Mouse (Mus musculus) spleen, adult 2 months (tissue): ENCODE results near the gene Agpat4. TPM values are rescaled to one million over a fixed set of nuclear protein-coding genes. Genes with fewer than 3 reads are reported as not detected.

Experiments used
- DNase-seq, 2 experiments: peaks; one replicate each; pipeline versions ENCODE4 v3.0.0 to v3.0.0-alpha.2; 2012 to 2021; ENCODE audit warnings: low spot score in 2 of 2, low read depth in 1 of 2
- H3K27ac ChIP-seq: fragments of 200-500 bp; 2 replicates; pipeline ENCODE4 v1.5.1; 2012; ENCODE audit warnings: low read length, inconsistent platforms; ENCODE audit not compliant: insufficient read depth
- H3K27me3 ChIP-seq: fragments of 200-500 bp; 2 replicates; pipeline ENCODE4 v1.6.1; 2012; ENCODE audit warnings: mild to moderate bottlenecking, moderate library complexity, low read length, inconsistent platforms; ENCODE audit not compliant: control insufficient read depth, insufficient read depth
- H3K36me3 ChIP-seq: fragments of 200-500 bp; 2 replicates; pipeline ENCODE4 v1.6.1; 2012; ENCODE audit warnings: mild to moderate bottlenecking, low read length, inconsistent platforms; ENCODE audit not compliant: control insufficient read depth, insufficient read depth
- H3K4me1 ChIP-seq: fragments of 200-500 bp; 2 replicates; pipeline ENCODE4 v1.6.1; 2011; ENCODE audit warnings: inconsistent platforms; ENCODE audit not compliant: control insufficient read depth, insufficient read depth, insufficient read length
- H3K4me3 ChIP-seq: fragments of 200-500 bp; 2 replicates; pipeline ENCODE4 v1.5.1; 2011; ENCODE audit warnings: mild to moderate bottlenecking, inconsistent platforms; ENCODE audit not compliant: insufficient read depth, insufficient read length; ENCODE audit errors: extremely low read depth
- CTCF ChIP-seq: fragments of 200-500 bp; IDR thresholded peaks from 2 replicates; pipeline ENCODE4 v1.5.1; 2011; ENCODE audit warnings: mild to moderate bottlenecking, inconsistent platforms; ENCODE audit not compliant: insufficient read depth, insufficient read length, insufficient replicate concordance; ENCODE audit errors: extremely low read depth
- POLR2A ChIP-seq: fragments of 200-500 bp; IDR thresholded peaks from 2 replicates; pipeline ENCODE4 v1.6.1; 2011; ENCODE audit warnings: low read depth, low read length, inconsistent platforms
- WGBS: fragments of 180-500 bp; shearing (Covaris S2); methylation state at CpG from one replicate; pipeline ENCODE4 v1.1.7; 2018; 5-methylcytosine and 5-hydroxymethylcytosine counted together
- polyA plus RNA-seq: library from polyadenylated mRNA; depleted of rRNA; stranded (reverse); fragments of >200 nt; gene quantifications from 2 replicates; pipeline ENCODE4 v1.2.3, GENCODE M21; 2012

The Agpat4 gene
- polyA plus RNA-seq, 1 experiment = 14.4 TPM

DNA sequence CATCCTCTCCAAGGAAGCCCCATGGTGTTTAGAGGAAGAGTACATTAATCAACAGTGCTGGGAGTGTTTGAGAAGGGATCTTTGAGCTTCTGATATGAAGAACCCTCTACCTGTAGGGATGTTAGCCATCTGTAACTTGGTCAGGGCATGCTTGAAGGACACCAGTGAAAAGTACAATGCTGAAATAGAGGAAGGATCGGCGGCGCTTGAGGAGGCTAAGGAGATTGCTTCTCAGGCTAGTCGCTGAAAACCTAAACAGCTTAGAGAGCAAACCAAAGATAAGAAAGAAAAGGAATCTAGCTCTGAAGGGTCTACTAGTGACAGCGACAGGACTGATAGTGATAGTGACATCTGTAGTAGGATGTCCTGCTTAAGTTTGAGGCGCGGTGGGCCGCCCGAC is 132.1 kb downstream of the Agpat4 start:
- DNase-seq = no peak
- H3K27ac ChIP-seq = no peak overlapping the region
- peaks cover 35% of the 10 kb centered on the region for H3K36me3 ChIP-seq
- H3K4me3 ChIP-seq = no peak overlapping the region
- TF ChIP-seq POLR2A (no peak), CTCF (no peak)
- H3K27me3 ChIP-seq = no peaks in the 10 kb centered on the region
- H3K4me1 ChIP-seq = no peaks in the 10 kb centered on the region
- WGBS = 94% methylated on average over 9 of the region's 9 CpGs

- Histone ChIP-seq H3K27me3 (no peaks in the 10 kb centered on the region), H3K4me3 (no peak overlapping the region), H3K4me1 (no peaks in the 10 kb centered on the region), H3K27ac (no peak overlapping the region), H3K36me3 (peaks cover 48% of the 10 kb centered on the region)
- DNase-seq = no peak
- 96% methylated on average over 11 of the region's 11 CpGs for WGBS
- TF ChIP-seq CTCF (no peak), POLR2A (no peak)
These were observed 137.6 kb downstream of the Agpat4 start for GRCm38 (mm10) chr17:12256142-12256541.

DNA sequence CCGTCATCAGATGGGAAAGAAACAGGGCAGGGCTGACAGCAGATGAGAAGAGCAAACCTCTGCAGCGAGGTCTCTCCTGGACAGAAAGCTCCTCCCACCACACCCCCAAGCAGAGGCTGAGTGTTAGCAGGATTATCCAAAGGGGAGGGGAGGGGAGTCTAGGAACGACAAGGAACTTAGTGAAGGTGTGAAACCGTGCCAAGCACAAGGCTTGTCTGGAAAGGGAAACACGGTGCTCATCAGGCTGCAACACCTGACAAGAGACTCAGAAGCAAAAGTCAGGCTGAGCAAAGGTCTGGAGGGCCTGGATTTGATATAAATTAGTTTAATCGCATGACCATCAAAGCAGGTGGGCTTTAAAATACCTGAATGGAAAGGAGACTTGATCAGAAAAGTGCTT is 140.0 kb downstream of the Agpat4 start:
- DNase-seq = no peak
- Histone ChIP-seq H3K27ac (no peak overlapping the region), H3K27me3 (no peaks in the 10 kb centered on the region), H3K4me1 (no peaks in the 10 kb centered on the region), H3K36me3 (peaks cover 43% of the 10 kb centered on the region), H3K4me3 (no peak overlapping the region)
- 93% methylated on average over 6 of the region's 6 CpGs for WGBS
- TF ChIP-seq CTCF = no peak
- TF ChIP-seq POLR2A = no peak

- Histone ChIP-seq H3K27me3 (no peaks in the 10 kb centered on the region), H3K4me1 (no peaks in the 10 kb centered on the region), H3K4me3 (no peak overlapping the region), H3K36me3 (peaks cover 32% of the 10 kb centered on the region), H3K27ac (no peak overlapping the region)
- WGBS = 92% methylated on average over 8 of the region's 8 CpGs
- DNase-seq = no peak
- TF ChIP-seq POLR2A (no peak), CTCF (no peak)
These were observed 141.5 kb downstream of the Agpat4 start for GRCm38 (mm10) chr17:12259957-12260356.

DNA sequence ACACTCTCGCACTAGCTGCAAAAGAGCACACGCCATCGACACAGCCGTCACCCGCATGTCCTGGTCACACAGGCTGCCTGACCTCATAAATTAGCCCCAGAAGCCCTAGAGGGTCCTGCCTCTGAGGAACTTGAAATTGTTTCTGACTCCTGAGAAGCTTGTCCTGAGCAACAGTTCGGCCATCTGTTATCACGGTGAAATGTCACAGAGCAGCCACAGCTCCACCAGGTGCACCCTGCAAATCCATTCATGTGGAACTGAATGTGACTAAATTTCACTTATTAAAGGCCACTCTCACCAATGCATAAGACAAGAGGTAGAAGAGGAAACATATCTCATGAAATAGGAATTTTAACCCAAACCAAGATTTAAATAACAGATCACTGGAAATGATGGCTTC is 142.9 kb downstream of the Agpat4 start:
- Histone ChIP-seq H3K4me1 (no peaks in the 10 kb centered on the region), H3K36me3 (peaks cover 22% of the 10 kb centered on the region), H3K27ac (no peak overlapping the region), H3K27me3 (no peaks in the 10 kb centered on the region), H3K4me3 (no peak overlapping the region)
- 69% methylated on average over 7 of the region's 7 CpGs for WGBS
- TF ChIP-seq CTCF (no peak), POLR2A (no peak)
- DNase-seq = no peak

DNA sequence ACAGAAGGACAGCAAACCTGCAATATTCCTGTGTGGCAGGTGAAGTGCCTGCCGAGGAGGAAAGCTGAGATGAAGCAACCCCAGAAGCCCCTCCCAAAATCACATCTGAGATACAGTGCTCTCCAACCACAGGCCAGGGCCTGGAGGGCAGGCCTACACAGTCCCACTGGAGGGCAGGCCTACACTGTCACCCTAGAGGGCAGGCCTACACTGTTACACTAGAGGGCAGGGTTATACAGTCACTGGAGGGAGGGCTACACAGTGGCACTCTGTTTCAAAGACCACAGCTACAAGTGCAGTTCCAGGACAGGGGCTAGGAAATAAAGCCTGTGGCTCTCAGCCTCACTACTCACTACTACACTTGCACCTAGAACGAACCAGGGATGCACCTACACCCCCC is 143.4 kb downstream of the Agpat4 start:
- H3K4me3 ChIP-seq = no peak overlapping the region
- peaks cover 18% of the 10 kb centered on the region for H3K36me3 ChIP-seq
- no peaks in the 10 kb centered on the region for H3K4me1 ChIP-seq
- H3K27me3 ChIP-seq = no peaks in the 10 kb centered on the region
- TF ChIP-seq CTCF = no peak
- TF ChIP-seq POLR2A = no peak
- no peak for DNase-seq
- 72% methylated on average over 2 of the region's 2 CpGs for WGBS
- H3K27ac ChIP-seq = no peak overlapping the region

- Histone ChIP-seq H3K27me3 (no peaks in the 10 kb centered on the region), H3K36me3 (peaks cover 16% of the 10 kb centered on the region), H3K27ac (no peak overlapping the region), H3K4me3 (no peak overlapping the region), H3K4me1 (peaks cover 2% of the 10 kb centered on the region; the same call in 1 of the 2 replicates)
- WGBS = 93% methylated on average over 8 of the region's 8 CpGs
- no peak for DNase-seq
- TF ChIP-seq CTCF = no peak
- TF ChIP-seq POLR2A = no peak
These were observed 144.3 kb downstream of the Agpat4 start for GRCm38 (mm10) chr17:12262851-12263250.
